Mouse (Mus musculus): ENCODE measurements at regions not wholly inside any gene's neighbourhood (a gene's known extent, or its start where the extent isn't known, plus 50 kb on each side); places are given as distances from the start of the nearest gene placed in this dataset.

GRCm38 (mm10) chr2:79131235-79131634 lies 124.0 kb upstream of the Itga4 start:
- TF ChIP-seq CTCF (IDR thresholded peaks at IDR 0.05; ENCODE audit: low read depth), result no peak
- TF ChIP-seq EP300 (IDR thresholded peaks at IDR 0.05; ENCODE audit: low read depth), result peak; percentile 53

All from liver, postnatal 0 days (tissue).